Mouse (Mus musculus) heart, postnatal 0 days (tissue): ENCODE data around the gene Gm17606. TPM values are rescaled to one million over a fixed set of nuclear protein-coding genes. Genes with fewer than 3 reads are reported as not detected.

Experiments used
- ATAC-seq: fragments of 200-750 bp; cut with Nextera tagmentation; 2 replicates; pipeline ENCODE4 v1.8.0; 2017; ENCODE audit warnings: low read depth, moderate number of reproducible peaks, moderate library complexity; ENCODE audit not compliant: insufficient read depth
- DNase-seq: peaks from one replicate; pipeline ENCODE4 v3.0.0-alpha.2; 2016; ENCODE audit warnings: low spot score
- H3K27ac ChIP-seq: fragments of 300-500 bp; sonication (generic); 2 replicates; pipeline ENCODE4 v1.5.1; 2014; ENCODE audit warnings: low read depth, mild to moderate bottlenecking
- H3K27me3 ChIP-seq: fragments of 300-500 bp; sonication (generic); 2 replicates; pipeline ENCODE4 v1.6.1; 2014; ENCODE audit warnings: low read length, mixed read lengths; ENCODE audit not compliant: control insufficient read depth, insufficient read depth
- H3K36me3 ChIP-seq: fragments of 300-500 bp; sonication (generic); replicated peaks from 2 replicates; pipeline ENCODE4 v1.6.1; 2014; ENCODE audit warnings: low read length, mixed read lengths; ENCODE audit not compliant: control insufficient read depth, insufficient read depth
- H3K4me1 ChIP-seq: fragments of 300-500 bp; sonication (generic); 2 replicates; pipeline ENCODE4 v1.6.1; 2014; ENCODE audit warnings: antibody characterized with exemption; ENCODE audit not compliant: control insufficient read depth, insufficient read depth
- H3K4me2 ChIP-seq: fragments of 300-500 bp; sonication (generic); 2 replicates; pipeline ENCODE4 v1.6.1; 2014; ENCODE audit warnings: low read depth, mild to moderate bottlenecking, low read length, moderate library complexity
- H3K4me3 ChIP-seq: fragments of 300-500 bp; sonication (generic); 2 replicates; pipeline ENCODE4 v1.5.1; 2014; ENCODE audit warnings: low read depth, low read length
- H3K9ac ChIP-seq: fragments of 300-500 bp; sonication (generic); replicated peaks from 2 replicates; pipeline ENCODE4 v1.6.1; 2014; ENCODE audit warnings: low read depth, low read length, mixed read lengths
- H3K9me3 ChIP-seq: fragments of 300-500 bp; sonication (generic); replicated peaks from 2 replicates; pipeline ENCODE4 v1.6.1; 2016; ENCODE audit warnings: low read length; ENCODE audit not compliant: control insufficient read depth
- CTCF ChIP-seq: IDR thresholded peaks from 2 replicates; pipeline ENCODE4 v1.5.1; 2016; ENCODE audit warnings: antibody characterized with exemption, control low read depth, low read depth
- EP300 ChIP-seq: IDR thresholded peaks from 2 replicates; pipeline ENCODE4 v1.6.1; 2016; ENCODE audit warnings: antibody characterized with exemption, low read depth
- WGBS: fragments of 180-500 bp; shearing (Covaris S2); extraction: QIAGEN DNeasy Blood & Tissue Kit; methylation state at CpG from one replicate; pipeline ENCODE4 v1.1.7; 2014; 5-methylcytosine and 5-hydroxymethylcytosine counted together
- polyA plus RNA-seq: library from polyadenylated mRNA; unstranded; fragments of >200 nt; fragmentation: Nextera tagmentation; extraction: Ambion mirVana; gene quantifications from 2 replicates; pipeline ENCODE4 v1.2.1, GENCODE M21; 2015
- total RNA-seq: library from RNA; depleted of rRNA; stranded (reverse); fragments of >200 nt; gene quantifications from 2 replicates; pipeline ENCODE4 v1.2.3, GENCODE M21; 2014; ENCODE audit warnings: low replicate concordance

Gm17606 gene
- total and polyA plus RNA-seq, 2 experiments from 2014 or later, result not detected

- DNase-seq, result no peak
- no peak overlapping the region for H3K4me2 ChIP-seq
- 75% methylated on average over 4 of the region's 4 CpGs for WGBS
- H3K4me1 ChIP-seq, result no peaks in the 10 kb centered on the region
- H3K27ac ChIP-seq, result no peak overlapping the region
- H3K36me3 ChIP-seq, result peaks cover 8% of the 10 kb centered on the region; the same call in 1 of the 2 replicates
- TF ChIP-seq CTCF, result peak; percentile 16; the same call in 1 of the 2 replicates
- TF ChIP-seq EP300, result no peak
- no peaks in the 10 kb centered on the region for H3K27me3 ChIP-seq
- ATAC-seq, result no peak
- H3K4me3 ChIP-seq, result no peak overlapping the region
- H3K9ac ChIP-seq, result no peak overlapping the region
- no peaks in the 10 kb centered on the region for H3K9me3 ChIP-seq
These were observed 6.6 kb upstream of the Gm17606 start for GRCm38 (mm10) chr14:54634182-54634581.

- Histone ChIP-seq H3K4me3 (no peak overlapping the region), H3K36me3 (peaks cover 9% of the 10 kb centered on the region; the same call in 1 of the 2 replicates), H3K4me2 (no peak overlapping the region), H3K9me3 (no peaks in the 10 kb centered on the region), H3K27ac (no peak overlapping the region), H3K27me3 (no peaks in the 10 kb centered on the region), H3K4me1 (no peaks in the 10 kb centered on the region), H3K9ac (no peak overlapping the region)
- ATAC-seq (no peak), DNase-seq (peak; percentile 35)
- TF ChIP-seq CTCF (peak; percentile 71), EP300 (no peak)
- 53% methylated on average over 8 of the region's 8 CpGs for WGBS
These were observed 3.8 kb upstream of the Gm17606 start for GRCm38 (mm10) chr14:54636954-54637353.

GRCm38 (mm10) chr14:54638210-54638609, 2.5 kb upstream of the Gm17606 start:
- Histone ChIP-seq H3K9ac (no peak overlapping the region), H3K36me3 (peaks cover 16% of the 10 kb centered on the region), H3K27ac (no peak overlapping the region), H3K4me1 (no peaks in the 10 kb centered on the region), H3K4me2 (no peak overlapping the region), H3K9me3 (no peaks in the 10 kb centered on the region), H3K27me3 (no peaks in the 10 kb centered on the region), H3K4me3 (no peak overlapping the region)
- DNase-seq (no peak), ATAC-seq (no peak)
- 65% methylated on average over 5 of the region's 5 CpGs for WGBS
- TF ChIP-seq CTCF (peak; percentile 17; the same call in 1 of the 2 replicates), EP300 (no peak)

GRCm38 (mm10) chr14:54640121-54640520, 631 bp upstream of the Gm17606 start:
- no peak for ATAC-seq
- Histone ChIP-seq H3K4me2 (peak overlapping the region; percentile 88; the same call in 1 of the 2 replicates), H3K9ac (no peak overlapping the region), H3K27ac (no peak overlapping the region), H3K36me3 (peaks cover 32% of the 10 kb centered on the region), H3K9me3 (no peaks in the 10 kb centered on the region), H3K4me3 (no peak overlapping the region), H3K4me1 (no peaks in the 10 kb centered on the region), H3K27me3 (no peaks in the 10 kb centered on the region)
- TF ChIP-seq CTCF, result no peak
- no peak for TF ChIP-seq EP300
- DNase-seq, result no peak
- WGBS, result 53% methylated on average over 4 of the region's 4 CpGs

GRCm38 (mm10) chr14:54641305-54641969, 685 bp downstream of the Gm17606 start, which contains the start of gene Cdh24:
Cdh24 (minus strand) TSS chr14:54641364.
- ATAC-seq (peak; percentile 88), DNase-seq (peak; percentile 82)
- Histone ChIP-seq H3K4me1 (no peaks in the 10 kb centered on the region), H3K4me2 (peak within 1 kb of the TSS; percentile 88), H3K27me3 (no peaks in the 10 kb centered on the region), H3K27ac (no peak within 1 kb of the TSS), H3K9me3 (no peaks in the 10 kb centered on the region), H3K36me3 (peaks cover 46% of the 10 kb centered on the region), H3K9ac (peak within 1 kb of the TSS; percentile 40), H3K4me3 (peak within 1 kb of the TSS; percentile 59)
- TF ChIP-seq CTCF, result peak; percentile 73
- no peak for TF ChIP-seq EP300
- under 1% methylated on average over 50 of the region's 52 CpGs for WGBS
